Comparison of ENCODE assay signal across 7 mouse cellular contexts in the genomic region with DNA sequence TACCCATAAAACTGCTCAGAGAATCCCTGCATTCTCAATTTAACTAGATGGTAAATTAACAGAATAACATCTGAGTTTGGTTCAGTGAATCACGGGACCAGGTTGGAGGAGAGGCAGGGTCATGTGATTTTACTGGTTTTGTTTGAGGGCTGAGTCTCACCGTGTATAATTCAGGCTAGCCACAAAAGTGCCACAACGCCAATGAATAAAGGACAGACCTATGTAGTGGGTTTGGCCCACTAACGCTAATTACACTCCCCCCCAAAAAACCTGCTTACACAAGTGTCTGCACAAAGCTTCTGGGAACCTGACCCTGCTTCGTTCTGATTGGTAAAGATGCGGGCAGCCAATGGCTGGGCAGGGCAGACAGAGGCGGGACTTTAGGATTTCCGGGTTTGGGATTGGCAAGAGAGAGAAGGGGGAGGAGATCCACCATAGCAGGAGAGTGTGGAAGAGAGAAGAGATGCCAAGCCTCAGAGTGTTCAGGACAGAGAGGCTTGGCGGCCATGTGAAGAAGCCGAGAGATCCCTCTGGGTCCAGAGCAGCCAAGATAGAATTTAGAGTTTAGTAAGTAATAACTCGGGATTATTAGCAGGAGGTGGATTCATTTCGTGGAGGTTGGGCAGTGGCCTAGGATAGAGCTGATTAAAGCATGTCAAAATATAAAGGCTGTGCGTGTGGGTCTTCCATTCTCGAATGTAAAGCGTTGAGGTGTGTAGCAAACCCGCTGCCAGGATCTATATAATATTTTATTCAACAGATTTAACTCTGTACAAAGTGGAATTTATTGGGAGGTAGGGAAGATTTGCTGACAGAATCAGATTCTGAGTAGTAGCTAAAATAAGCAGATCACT. TPM values are rescaled to one million over a fixed set of nuclear protein-coding genes. Genes with fewer than 3 reads are reported as not detected.
A peak's percentile ranks its signal among the peaks of the same experiment; 100 is the strongest.
DNase-seq lines count a peak whose midpoint lies in the region; ATAC-seq and TF ChIP-seq lines count a peak whose summit lies in the region.

No protein-coding gene starts in this region.

- H3K4me1 ChIP-seq in embryonic facial prominence, embryonic 10.5 days: peaks cover 11% of the 10 kb centered on the region
- H3K4me1 ChIP-seq in intestine, postnatal 0 days (replicated peaks; ENCODE audit: control insufficient read depth, insufficient read depth, low read length): no peaks in the 10 kb centered on the region
- peaks cover 5% of the 10 kb centered on the region for H3K4me1 ChIP-seq in midbrain, embryonic 12.5 days
- no peaks in the 10 kb centered on the region for H3K4me1 ChIP-seq in small intestine, adult 2 months (ENCODE audit: control insufficient read depth, insufficient read depth, insufficient read length, low read length)

- H3K27ac ChIP-seq in embryonic facial prominence, embryonic 10.5 days (replicated peaks): peak overlapping the region; percentile 85
- no peak overlapping the region for H3K27ac ChIP-seq in intestine, postnatal 0 days (ENCODE audit: low read depth, low read length)
- H3K27ac ChIP-seq in midbrain, embryonic 12.5 days (replicated peaks): peak overlapping the region; percentile 63
- H3K27ac ChIP-seq in small intestine, adult 2 months (ENCODE audit: insufficient read depth, low read depth, low read length): peak overlapping the region; percentile 10

- H3K27me3 ChIP-seq in embryonic facial prominence, embryonic 10.5 days (replicated peaks; ENCODE audit: low read depth, poor library complexity, severe bottlenecking): no peaks in the 10 kb centered on the region
- no peaks in the 10 kb centered on the region for H3K27me3 ChIP-seq in intestine, postnatal 0 days (replicated peaks; ENCODE audit: control insufficient read depth, insufficient read depth, low read length)
- no peaks in the 10 kb centered on the region for H3K27me3 ChIP-seq in midbrain, embryonic 12.5 days
- no peaks in the 10 kb centered on the region for H3K27me3 ChIP-seq in small intestine, adult 2 months (ENCODE audit: control insufficient read depth, insufficient read depth, low read length)

- no peak; the same call in 1 of the 2 replicates for TF ChIP-seq POLR2A in small intestine, adult 2 months (IDR thresholded peaks at IDR 0.05; ENCODE audit: low read depth, low read length)

- H3K9me3 ChIP-seq in embryonic facial prominence, embryonic 10.5 days: no peaks in the 10 kb centered on the region
- no peaks in the 10 kb centered on the region for H3K9me3 ChIP-seq in intestine, postnatal 0 days (ENCODE audit: control insufficient read depth)
- H3K9me3 ChIP-seq in midbrain, embryonic 12.5 days: no peaks in the 10 kb centered on the region

- TF ChIP-seq CTCF in intestine, postnatal 0 days (IDR thresholded peaks at IDR 0.05; ENCODE audit: low read depth): no peak
- TF ChIP-seq CTCF in small intestine, adult 2 months (IDR thresholded peaks at IDR 0.05; ENCODE audit: extremely low read depth, insufficient read length, insufficient replicate concordance, low read depth, low read length): no peak

- no peaks in the 10 kb centered on the region for H3K36me3 ChIP-seq in embryonic facial prominence, embryonic 10.5 days (replicated peaks)
- no peaks in the 10 kb centered on the region for H3K36me3 ChIP-seq in intestine, postnatal 0 days (ENCODE audit: control insufficient read depth, insufficient read depth)
- no peaks in the 10 kb centered on the region for H3K36me3 ChIP-seq in midbrain, embryonic 12.5 days
- H3K36me3 ChIP-seq in small intestine, adult 2 months (ENCODE audit: control insufficient read depth, insufficient read depth, low read length): no peaks in the 10 kb centered on the region

- WGBS in embryonic facial prominence, embryonic 10.5 days: 5% methylated on average over 16 of the region's 16 CpGs
- WGBS in intestine, postnatal 0 days: under 1% methylated on average over 16 of the region's 16 CpGs
- WGBS in midbrain, embryonic 12.5 days: 4% methylated on average over 16 of the region's 16 CpGs
- WGBS in small intestine, adult 2 months: under 1% methylated on average over 16 of the region's 16 CpGs

- H3K9ac ChIP-seq in intestine, postnatal 0 days (ENCODE audit: low read depth, low read length): peak overlapping the region; percentile 19
- H3K9ac ChIP-seq in midbrain, embryonic 12.5 days (replicated peaks): peak overlapping the region; percentile 67

- DNase-seq in adrenal gland, postnatal 10 days: peak; percentile 90
- DNase-seq in embryonic facial prominence, embryonic 10.5 days (ENCODE audit: low spot score): peak; percentile 90
- peak; percentile 66 for DNase-seq in gonadal fat pad, adult 2 months (ENCODE audit: low read depth)
- DNase-seq in left cerebral cortex, postnatal 4 days: peak; percentile 85

- peak overlapping the region; percentile 74 for H3K4me2 ChIP-seq in intestine, postnatal 0 days (replicated peaks; ENCODE audit: low read depth)
- H3K4me2 ChIP-seq in midbrain, embryonic 12.5 days (replicated peaks): peak overlapping the region; percentile 59

- H3K4me3 ChIP-seq in embryonic facial prominence, embryonic 10.5 days: peak overlapping the region; percentile 62
- H3K4me3 ChIP-seq in intestine, postnatal 0 days (ENCODE audit: low read depth, low read length): peak overlapping the region; percentile 53
- H3K4me3 ChIP-seq in midbrain, embryonic 12.5 days: peak overlapping the region; percentile 50
- H3K4me3 ChIP-seq in small intestine, adult 2 months (ENCODE audit: low read depth, low read length): peak overlapping the region; percentile 50

- intact Hi-C loops in left cerebral cortex, postnatal 4 days (cut with DNase I): no loop called here

- peak; percentile 97 for ATAC-seq in intestine, postnatal 0 days
- ATAC-seq in midbrain, embryonic 12.5 days (ENCODE audit: low FRiP score, low read depth): peak; percentile 99

RNA-seq across cellular contexts. Expression of gene Odf4, which starts 12.8 kb away (rescaled TPM):
- total RNA-seq in adrenal gland, postnatal 10 days (2021): under 1 TPM; 0.27 to 0.60 TPM
- not detected in 2 replicates for polyA plus RNA-seq in embryonic facial prominence, embryonic 10.5 days (2016; fragmentation: Nextera tagmentation; extraction: Ambion mirVana)
- 1.7 and 1.8 TPM in 2 replicates for polyA plus RNA-seq in gonadal fat pad, adult 2 months (2012; rRNA removed)
- polyA plus RNA-seq in intestine, postnatal 0 days (2015; fragmentation: Nextera tagmentation; extraction: Ambion mirVana): not detected in 2 replicates
- total RNA-seq in left cerebral cortex, postnatal 4 days (2021): 1 to 10 TPM in 1 of 2 experiments, under 1 TPM in 1; 0.72 to 1.7 TPM
- 0.20 TPM in 1 of 2 replicates, not detected in the other for polyA plus RNA-seq in midbrain, embryonic 12.5 days (2016; fragmentation: Nextera tagmentation; extraction: Ambion mirVana)
- polyA plus RNA-seq in small intestine, adult 2 months (2012; rRNA removed): not detected in 2 replicates

RNA-seq across cellular contexts. Expression of gene Arhgef15, which starts 17.6 kb away (rescaled TPM):
- total RNA-seq in adrenal gland, postnatal 10 days (2021): 10 to 100 TPM; 25.4 to 35.9 TPM
- 8.9 and 9.2 TPM in 2 replicates for polyA plus RNA-seq in embryonic facial prominence, embryonic 10.5 days (2016; fragmentation: Nextera tagmentation; extraction: Ambion mirVana)
- polyA plus RNA-seq in gonadal fat pad, adult 2 months (2012; rRNA removed): 32.3 and 33.0 TPM in 2 replicates
- polyA plus RNA-seq in intestine, postnatal 0 days (2015; fragmentation: Nextera tagmentation; extraction: Ambion mirVana): 2.6 and 3.4 TPM in 2 replicates
- total RNA-seq in left cerebral cortex, postnatal 4 days (2021): 10 to 100 TPM; 17.6 to 19.9 TPM
- 5.9 and 6.7 TPM in 2 replicates for polyA plus RNA-seq in midbrain, embryonic 12.5 days (2016; fragmentation: Nextera tagmentation; extraction: Ambion mirVana)
- polyA plus RNA-seq in small intestine, adult 2 months (2012; rRNA removed): 9.9 and 19.5 TPM in 2 replicates

RNA-seq across cellular contexts. Expression of gene Slc25a35, which starts 28.3 kb away (rescaled TPM):
- total RNA-seq in adrenal gland, postnatal 10 days (2021): 10 to 100 TPM; 28.5 to 32.9 TPM
- polyA plus RNA-seq in embryonic facial prominence, embryonic 10.5 days (2016; fragmentation: Nextera tagmentation; extraction: Ambion mirVana): 2.4 and 2.7 TPM in 2 replicates
- 69.9 and 77.5 TPM in 2 replicates for polyA plus RNA-seq in gonadal fat pad, adult 2 months (2012; rRNA removed)
- 1.9 and 2.3 TPM in 2 replicates for polyA plus RNA-seq in intestine, postnatal 0 days (2015; fragmentation: Nextera tagmentation; extraction: Ambion mirVana)
- 1 to 10 TPM; 1.1 to 2.0 TPM for total RNA-seq in left cerebral cortex, postnatal 4 days (2021)
- 1.7 and 1.9 TPM in 2 replicates for polyA plus RNA-seq in midbrain, embryonic 12.5 days (2016; fragmentation: Nextera tagmentation; extraction: Ambion mirVana)
- polyA plus RNA-seq in small intestine, adult 2 months (2012; rRNA removed): 13.7 and 21.5 TPM in 2 replicates

RNA-seq across cellular contexts. Expression of gene Rangrf, which starts 35.3 kb away (rescaled TPM):
- 10 to 100 TPM; 20.4 to 24.7 TPM for total RNA-seq in adrenal gland, postnatal 10 days (2021)
- polyA plus RNA-seq in embryonic facial prominence, embryonic 10.5 days (2016; fragmentation: Nextera tagmentation; extraction: Ambion mirVana): 87.7 and 93.0 TPM in 2 replicates
- 31.1 and 40.2 TPM in 2 replicates for polyA plus RNA-seq in gonadal fat pad, adult 2 months (2012; rRNA removed)
- polyA plus RNA-seq in intestine, postnatal 0 days (2015; fragmentation: Nextera tagmentation; extraction: Ambion mirVana): 13.6 and 16.5 TPM in 2 replicates
- total RNA-seq in left cerebral cortex, postnatal 4 days (2021): 10 to 100 TPM; 16.4 to 23.8 TPM
- polyA plus RNA-seq in midbrain, embryonic 12.5 days (2016; fragmentation: Nextera tagmentation; extraction: Ambion mirVana): 39.2 and 42.1 TPM in 2 replicates
- 21.2 and 29.7 TPM in 2 replicates for polyA plus RNA-seq in small intestine, adult 2 months (2012; rRNA removed)

RNA-seq across cellular contexts. Expression of gene Rpl26, which starts 38.3 kb away (rescaled TPM):
- total RNA-seq in adrenal gland, postnatal 10 days (2021): 1,000 to 10,000 TPM; 1,288 to 1,295 TPM
- polyA plus RNA-seq in embryonic facial prominence, embryonic 10.5 days (2016; fragmentation: Nextera tagmentation; extraction: Ambion mirVana): 1,085 and 1,128 TPM in 2 replicates
- 2,037 and 2,313 TPM in 2 replicates for polyA plus RNA-seq in gonadal fat pad, adult 2 months (2012; rRNA removed)
- polyA plus RNA-seq in intestine, postnatal 0 days (2015; fragmentation: Nextera tagmentation; extraction: Ambion mirVana): 623 and 626 TPM in 2 replicates
- 100 to 1,000 TPM; 866 to 875 TPM for total RNA-seq in left cerebral cortex, postnatal 4 days (2021)
- polyA plus RNA-seq in midbrain, embryonic 12.5 days (2016; fragmentation: Nextera tagmentation; extraction: Ambion mirVana): 743 and 773 TPM in 2 replicates
- 513 and 614 TPM in 2 replicates for polyA plus RNA-seq in small intestine, adult 2 months (2012; rRNA removed)
